Mouse (Mus musculus) gastrocnemius, postnatal 4 days (tissue): ENCODE results near the gene Slc26a9. TPM values are rescaled to one million over a fixed set of nuclear protein-coding genes. Genes with fewer than 3 reads are reported as not detected.

Source experiments
- DNase-seq, 2 experiments: peaks; one replicate each; pipeline ENCODE4 v3.0.0; 2021 to 2022; ENCODE audit warnings: low spot score in 2 of 2, mixed read lengths in 2 of 2
- total RNA-seq, 2 experiments: library from RNA; stranded (reverse); gene quantifications; 2 replicates each; pipeline ENCODE4 v1.2.3; 2021

Gene Slc26a9
- total RNA-seq, 2 experiments from 2014 or later: 0.39 TPM; not detected in 1

DNA sequence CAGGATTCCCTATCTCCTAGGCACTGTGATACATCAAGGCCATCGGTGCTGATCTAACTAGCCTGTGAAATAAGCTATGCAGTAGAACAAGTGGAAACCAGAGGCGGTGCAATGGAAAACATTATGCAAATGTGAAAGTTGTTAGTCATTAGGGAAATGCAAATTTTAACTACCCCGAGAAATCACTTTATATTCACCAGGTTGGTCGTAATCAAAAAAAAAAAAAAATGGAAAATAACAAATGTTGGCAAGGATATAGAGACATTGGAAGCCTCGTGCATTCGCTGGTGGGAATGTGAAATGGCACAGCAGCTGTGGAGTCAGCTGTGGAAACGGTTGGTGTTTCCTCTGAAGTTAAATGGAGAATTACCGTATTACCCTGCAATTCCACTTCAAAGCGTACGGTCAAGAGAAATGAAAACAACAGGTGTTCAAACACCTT is 77.1 kb downstream of the Slc26a9 start:
- no peak for DNase-seq

Other genes with a start within 250 kb of the Slc26a9 start
- gene Srgap2, start 216.7 kb upstream of the Slc26a9 start, total RNA-seq: 10 to 100 TPM; 66.3 to 67.7 TPM
- 1 to 10 TPM; 1.7 to 2.0 TPM for gene Fam72a, start 216.1 kb upstream of the Slc26a9 start, total RNA-seq
- not detected for gene Avpr1b, start 144.8 kb upstream of the Slc26a9 start, total RNA-seq
- 1 to 10 TPM; 1.4 to 2.1 TPM for gene Ctse, start 105.7 kb upstream of the Slc26a9 start, total RNA-seq
- 10 to 100 TPM; 13.2 to 13.3 TPM for gene Rab7b, start 55.3 kb upstream of the Slc26a9 start, total RNA-seq
- gene Pm20d1, start 53.4 kb downstream of the Slc26a9 start, total RNA-seq: 1 to 10 TPM; 1.1 TPM
- 10 to 100 TPM; 78.7 to 86.6 TPM for gene Slc41a1, start 83.5 kb downstream of the Slc26a9 start, total RNA-seq
- 10 to 100 TPM; 12.5 to 12.7 TPM for gene Rab29, start 123.2 kb downstream of the Slc26a9 start, total RNA-seq
- 100 to 1,000 TPM; 128 to 130 TPM for gene Nucks1, start 166.5 kb downstream of the Slc26a9 start, total RNA-seq
- gene Slc45a3, start 218.9 kb downstream of the Slc26a9 start, total RNA-seq: 1 to 10 TPM; 3.2 to 3.3 TPM